Comparison of ENCODE assay signal across 15 mouse cellular contexts in the genomic region with DNA sequence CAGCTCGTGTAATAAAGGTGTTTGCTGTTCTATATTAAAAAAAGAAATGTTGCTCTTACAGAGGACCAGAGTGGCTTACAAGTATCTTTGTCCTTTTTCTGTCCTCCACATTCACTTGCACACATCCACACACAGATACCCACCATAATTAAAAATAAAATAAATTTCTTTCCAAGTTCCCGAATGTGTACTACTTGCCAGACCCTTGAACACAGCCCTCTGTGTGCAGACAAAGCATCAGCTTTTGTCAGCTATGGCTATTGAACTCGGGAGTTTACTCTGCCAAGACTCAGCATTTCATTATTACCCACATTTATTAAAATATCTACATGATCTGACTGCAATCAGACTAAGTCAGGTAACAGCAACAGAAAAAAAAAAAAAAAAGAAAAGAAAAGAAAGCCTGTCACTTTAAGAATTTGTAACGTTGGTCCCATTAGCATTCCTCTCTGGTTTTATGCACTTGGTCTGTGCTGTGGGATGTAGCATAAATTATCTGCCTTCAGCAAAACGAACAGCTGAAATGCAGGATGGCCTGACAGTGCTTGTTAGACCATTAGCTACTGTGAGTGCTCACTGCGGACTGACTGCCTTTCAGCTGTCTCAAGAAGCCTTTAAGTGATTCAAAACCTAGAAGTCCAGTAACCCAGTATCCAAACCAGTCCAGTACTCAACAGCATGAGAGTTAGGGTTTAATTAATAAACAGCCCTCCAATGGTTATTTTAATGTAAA. TPM values are rescaled to one million over a fixed set of nuclear protein-coding genes. Genes with fewer than 3 reads are reported as not detected.
DNase-seq lines count a peak whose midpoint lies in the region; ATAC-seq and TF ChIP-seq lines count a peak whose summit lies in the region.
"Had no signal": no experiment of that assay in that cellular context is flagged by ENCODE, and none has a peak within 500 bp of the region (broad histone marks: within the 10 kb centered on the region; RNA-seq: fewer than 3 reads in every experiment).

No protein-coding gene starts in this region.

- H3K4me1 ChIP-seq in kidney, embryonic 15.5 days: peaks cover 41% of the 10 kb centered on the region
- H3K4me1 ChIP-seq in forebrain, postnatal 0 days (ENCODE audit: insufficient read depth): no peaks in the 10 kb centered on the region
- peaks cover 6% of the 10 kb centered on the region for H3K4me1 ChIP-seq in midbrain, embryonic 11.5 days (ENCODE audit: control insufficient read depth, insufficient read depth, low read length)
- H3K4me1 ChIP-seq in lung, adult 2 months (ENCODE audit: control insufficient read depth, insufficient read depth, low read length): no peaks in the 10 kb centered on the region
- H3K4me1 ChIP-seq in heart, embryonic 12.5 days (replicated peaks): 0 out of 2 replicates have a peak, but pooled peaks cover 14% of the 10 kb centered on the region

- no peak for ATAC-seq in kidney, embryonic 15.5 days (replicated peaks; ENCODE audit: low FRiP score)
- peak; percentile 78 for ATAC-seq in forebrain, postnatal 0 days
- peak; percentile 78 for ATAC-seq in midbrain, embryonic 11.5 days (ENCODE audit: low FRiP score)
- no peak for ATAC-seq in heart, embryonic 12.5 days (ENCODE audit: insufficient number of reproducible peaks, low FRiP score)

- no peaks in the 10 kb centered on the region for H3K9me3 ChIP-seq in kidney, embryonic 15.5 days (replicated peaks)
- no peaks in the 10 kb centered on the region for H3K9me3 ChIP-seq in forebrain, postnatal 0 days (ENCODE audit: low read length)
- no peaks in the 10 kb centered on the region for H3K9me3 ChIP-seq in midbrain, embryonic 11.5 days (ENCODE audit: control insufficient read depth, low read length)
- no peaks in the 10 kb centered on the region for H3K9me3 ChIP-seq in heart, embryonic 12.5 days (replicated peaks)
- H3K9me3 ChIP-seq: limb, embryonic 15.5 days had no signal

- H3K27me3 ChIP-seq in kidney, embryonic 15.5 days: no peaks in the 10 kb centered on the region
- H3K27me3 ChIP-seq in forebrain, postnatal 0 days (ENCODE audit: insufficient read depth, low read length): no peaks in the 10 kb centered on the region
- no peaks in the 10 kb centered on the region for H3K27me3 ChIP-seq in midbrain, embryonic 11.5 days (ENCODE audit: control insufficient read depth, insufficient read depth, low read length)
- H3K27me3 ChIP-seq in heart, embryonic 12.5 days (replicated peaks): peaks cover 85% of the 10 kb centered on the region

- H3K4me3 ChIP-seq in kidney, embryonic 15.5 days (replicated peaks): no peak overlapping the region
- no peak overlapping the region for H3K4me3 ChIP-seq in forebrain, postnatal 0 days (ENCODE audit: low read depth, low read length)
- H3K4me3 ChIP-seq in midbrain, embryonic 11.5 days (ENCODE audit: low read depth, low read length): no peak overlapping the region
- no peak overlapping the region for H3K4me3 ChIP-seq in lung, adult 2 months (replicated peaks; ENCODE audit: extremely low read depth, low read depth, low read length)
- H3K4me3 ChIP-seq in heart, embryonic 12.5 days: no peak overlapping the region
- no peak overlapping the region for H3K4me3 ChIP-seq in gastrocnemius, adult 2 months
- H3K4me3 ChIP-seq: limb, embryonic 15.5 days had no signal

- no peaks in the 10 kb centered on the region for H3K36me3 ChIP-seq in kidney, embryonic 15.5 days
- no peaks in the 10 kb centered on the region for H3K36me3 ChIP-seq in forebrain, postnatal 0 days (ENCODE audit: insufficient read depth)
- H3K36me3 ChIP-seq in midbrain, embryonic 11.5 days (ENCODE audit: control insufficient read depth, insufficient read depth, low read length): no peaks in the 10 kb centered on the region
- H3K36me3 ChIP-seq in heart, embryonic 12.5 days: no peaks in the 10 kb centered on the region
- H3K36me3 ChIP-seq: limb, embryonic 15.5 days had no signal

- intact Hi-C loops in gastrocnemius, adult 2 months (cut with DNase I): no loop called here

- no peak for TF ChIP-seq POLR2A in lung, adult 2 months (IDR thresholded peaks at IDR 0.05; ENCODE audit: borderline replicate concordance, extremely low read depth, low read depth, low read length)

- H3K27ac ChIP-seq in kidney, embryonic 15.5 days: no peak overlapping the region
- H3K27ac ChIP-seq in forebrain, postnatal 0 days (ENCODE audit: low read depth, low read length): no peak overlapping the region; the same call in 1 of the 2 replicates
- no peak overlapping the region for H3K27ac ChIP-seq in midbrain, embryonic 11.5 days (ENCODE audit: low read depth, low read length)
- no peak overlapping the region for H3K27ac ChIP-seq in heart, embryonic 12.5 days (ENCODE audit: poor library complexity, severe bottlenecking)
- no peak overlapping the region for H3K27ac ChIP-seq in gastrocnemius, adult 2 months
- H3K27ac ChIP-seq: limb, embryonic 15.5 days; macrophage had no signal

- no peak overlapping the region for H3K9ac ChIP-seq in kidney, embryonic 15.5 days
- H3K9ac ChIP-seq in forebrain, postnatal 0 days: no peak overlapping the region
- H3K9ac ChIP-seq in midbrain, embryonic 11.5 days (ENCODE audit: low read length): peak overlapping the region; percentile 30; the same call in 1 of the 2 replicates
- no peak overlapping the region for H3K9ac ChIP-seq in heart, embryonic 12.5 days
- H3K9ac ChIP-seq: limb, embryonic 15.5 days had no signal

- peak; percentile 26 for DNase-seq in kidney, postnatal 10 days
- DNase-seq in brain, adult 2 months (ENCODE audit: low read depth, low spot score): peak; percentile 47
- peak; percentile 58 for DNase-seq in forebrain, postnatal 0 days
- peak; percentile 88 for DNase-seq in midbrain, embryonic 11.5 days (ENCODE audit: low spot score, missing footprints)
- DNase-seq in lung, adult 2 months: no peak
- DNase-seq in gastrocnemius, adult 2 months: no peak
- DNase-seq: adrenal gland, postnatal 25 days; cerebellum, adult 9-11 months; gastrocnemius, postnatal 25 days; kidney, postnatal 25 days had no signal

- H3K4me2 ChIP-seq in kidney, embryonic 15.5 days: no peak overlapping the region
- H3K4me2 ChIP-seq in forebrain, postnatal 0 days (ENCODE audit: low read depth): no peak overlapping the region
- no peak overlapping the region for H3K4me2 ChIP-seq in midbrain, embryonic 11.5 days
- H3K4me2 ChIP-seq in heart, embryonic 12.5 days: no peak overlapping the region
- H3K4me2 ChIP-seq: limb, embryonic 15.5 days had no signal

- no peak for TF ChIP-seq CTCF in forebrain, postnatal 0 days (IDR thresholded peaks at IDR 0.05; ENCODE audit: low read depth)
- TF ChIP-seq CTCF in lung, adult 2 months (IDR thresholded peaks at IDR 0.05; ENCODE audit: insufficient read depth, low read length): no peak
- TF ChIP-seq CTCF in gastrocnemius, adult 2 months (IDR thresholded peaks at IDR 0.05): no peak

- WGBS in kidney, embryonic 15.5 days: 16% methylated on average over 6 of the region's 6 CpGs
- WGBS in forebrain, postnatal 0 days: 12% methylated on average over 6 of the region's 6 CpGs
- WGBS in midbrain, embryonic 11.5 days: 30% methylated on average over 6 of the region's 6 CpGs
- WGBS in lung, adult 2 months: 51% methylated on average over 6 of the region's 6 CpGs
- WGBS in heart, embryonic 12.5 days: 41% methylated on average over 6 of the region's 6 CpGs

RNA-seq across cellular contexts. Expression of a gene that starts 39.0 kb away (rescaled TPM):
- 0.64 and 0.81 TPM in 2 replicates for polyA plus RNA-seq in kidney, embryonic 15.5 days (2015; fragmentation: Nextera tagmentation; extraction: Ambion mirVana)
- total RNA-seq in forebrain, postnatal 0 days (2014; rRNA removed): 0.10 TPM in 1 of 2 replicates, not detected in the other
- polyA plus RNA-seq in forebrain, postnatal 0 days (2015; fragmentation: Nextera tagmentation; extraction: Ambion mirVana): not detected in 2 replicates
- 0.53 and 0.63 TPM in 2 replicates for polyA plus RNA-seq in midbrain, embryonic 11.5 days (2014; fragmentation: Nextera tagmentation; extraction: Ambion mirVana)
- 1.4 and 1.9 TPM in 2 replicates for polyA plus RNA-seq in lung, adult 2 months (2012; rRNA removed)
- polyA plus RNA-seq in heart, embryonic 12.5 days (2016; fragmentation: Nextera tagmentation; extraction: Ambion mirVana): 0.89 and 1.3 TPM in 2 replicates
- total RNA-seq in gastrocnemius, adult 2 months (2021): under 1 TPM; 0.13 to 0.22 TPM

RNA-seq across cellular contexts. Expression of a gene that starts 45.6 kb away (rescaled TPM):
- 2.2 and 3.6 TPM in 2 replicates for polyA plus RNA-seq in kidney, embryonic 15.5 days (2015; fragmentation: Nextera tagmentation; extraction: Ambion mirVana)
- not detected in 2 replicates for total RNA-seq in forebrain, postnatal 0 days (2014; rRNA removed)
- polyA plus RNA-seq in forebrain, postnatal 0 days (2015; fragmentation: Nextera tagmentation; extraction: Ambion mirVana): not detected in 2 replicates
- 0.14 and 0.26 TPM in 2 replicates for polyA plus RNA-seq in midbrain, embryonic 11.5 days (2014; fragmentation: Nextera tagmentation; extraction: Ambion mirVana)
- 4.2 and 4.7 TPM in 2 replicates for polyA plus RNA-seq in lung, adult 2 months (2012; rRNA removed)
- polyA plus RNA-seq in heart, embryonic 12.5 days (2016; fragmentation: Nextera tagmentation; extraction: Ambion mirVana): 0.98 and 1.2 TPM in 2 replicates
- total RNA-seq in gastrocnemius, adult 2 months (2021): under 1 TPM; 0.47 to 0.56 TPM
- polyA plus RNA-seq: macrophage had no signal

RNA-seq across cellular contexts. Expression of a gene that starts 58.2 kb away (rescaled TPM):
- polyA plus RNA-seq in kidney, embryonic 15.5 days (2015; fragmentation: Nextera tagmentation; extraction: Ambion mirVana): 2.1 and 2.4 TPM in 2 replicates
- total RNA-seq in forebrain, postnatal 0 days (2014; rRNA removed): not detected in 2 replicates
- not detected in 2 replicates for polyA plus RNA-seq in forebrain, postnatal 0 days (2015; fragmentation: Nextera tagmentation; extraction: Ambion mirVana)
- polyA plus RNA-seq in midbrain, embryonic 11.5 days (2014; fragmentation: Nextera tagmentation; extraction: Ambion mirVana): not detected in 2 replicates
- 0.26 and 0.31 TPM in 2 replicates for polyA plus RNA-seq in lung, adult 2 months (2012; rRNA removed)
- 0.15 and 0.36 TPM in 2 replicates for polyA plus RNA-seq in heart, embryonic 12.5 days (2016; fragmentation: Nextera tagmentation; extraction: Ambion mirVana)
- under 1 TPM in 1 of 2 experiments, not detected in 1; 0.10 TPM for total RNA-seq in gastrocnemius, adult 2 months (2021)
- total RNA-seq: gastrocnemius, postnatal 25 days; heart, postnatal 25 days had no signal
- polyA plus RNA-seq: macrophage had no signal

Comparison
In these comparisons a context has a peak if more than half of its experiments do, and no peak if none do; other contexts are left out.
1. DNase-seq: peak in kidney, postnatal 10 days (single experiment), brain, adult 2 months (single experiment), forebrain, postnatal 0 days (single experiment) and midbrain, embryonic 11.5 days (single experiment); none in lung, adult 2 months (single experiment) and gastrocnemius, adult 2 months (single experiment).
2. ATAC-seq: peak in forebrain, postnatal 0 days (single experiment) and midbrain, embryonic 11.5 days (single experiment); none in kidney, embryonic 15.5 days (single experiment) and heart, embryonic 12.5 days (single experiment).